Mouse (Mus musculus) E14TG2a.4 (cell line): ENCODE results near the gene Actr3b.
A peak's percentile ranks its signal among the peaks of the same experiment; 100 is the strongest.

Source experiments
- H3K27me3 ChIP-seq: 2 replicates; pipeline ENCODE4 v1.6.1; 2014; ENCODE audit warnings: low read length, control low read depth; ENCODE audit not compliant: insufficient read depth
- H3K36me3 ChIP-seq: 2 replicates; pipeline ENCODE4 v1.6.1; 2014; ENCODE audit warnings: low read length, control low read depth; ENCODE audit not compliant: insufficient read depth
- H3K4me1 ChIP-seq: replicated peaks from 2 replicates; pipeline ENCODE4 v1.6.1; 2014; ENCODE audit warnings: low read depth, low read length, control low read depth
- H3K4me3 ChIP-seq: replicated peaks from 2 replicates; pipeline ENCODE4 v1.5.1; 2014; ENCODE audit warnings: mild to moderate bottlenecking, low read length
- H3K9me3 ChIP-seq: 2 replicates; pipeline ENCODE4 v1.6.1; 2014; ENCODE audit warnings: low read length, control low read depth
- CTCF ChIP-seq: conservative IDR thresholded peaks from 2 replicates; pipeline ENCODE4 v1.5.1; 2014; ENCODE audit warnings: low read length
- NANOG ChIP-seq: IDR thresholded peaks from 2 replicates; pipeline ENCODE4 v1.6.1; 2014; ENCODE audit warnings: borderline replicate concordance, low read length, mixed read lengths
- POU5F1 ChIP-seq: IDR thresholded peaks from 2 replicates; pipeline ENCODE4 v1.6.1; 2014; ENCODE audit warnings: low read length, borderline replicate concordance

Actr3b gene

GRCm38 (mm10) chr5:25761850-25762249 lies 2.1 kb downstream of the Actr3b start:
- no peaks in the 10 kb centered on the region for H3K9me3 ChIP-seq
- TF ChIP-seq CTCF (no peak), NANOG (no peak), POU5F1 (no peak)

DNA sequence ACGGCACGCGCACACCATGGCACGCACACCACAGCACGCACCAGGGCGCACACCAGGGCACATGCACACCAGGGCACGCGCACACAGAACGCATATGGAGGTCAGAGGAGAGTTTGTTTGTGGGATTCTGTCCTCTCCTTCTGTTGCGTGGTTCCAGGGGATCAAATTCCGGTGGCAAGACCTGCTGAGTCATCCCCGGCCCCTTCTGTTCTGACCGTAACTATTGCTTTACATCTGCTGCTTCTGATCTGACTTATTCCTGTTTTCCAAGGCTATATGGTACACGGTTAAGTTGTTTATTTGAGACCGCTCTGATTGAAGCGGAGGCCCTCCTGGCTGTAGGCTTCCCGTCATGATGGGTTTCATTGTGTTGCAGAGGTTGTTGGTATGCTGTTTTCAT lies 9.2 kb downstream of the Actr3b start:
- Histone ChIP-seq H3K4me3 (peak overlapping the region; percentile 68), H3K4me1 (peaks cover 17% of the 10 kb centered on the region; the same call in 1 of the 2 replicates), H3K36me3 (no peaks in the 10 kb centered on the region), H3K9me3 (no peaks in the 10 kb centered on the region), H3K27me3 (no peaks in the 10 kb centered on the region)
- TF ChIP-seq NANOG (no peak), POU5F1 (no peak), CTCF (no peak)

More at GRCm38 (mm10) chr5:25761850-25762249, 2.1 kb downstream of the Actr3b start:
- Histone ChIP-seq H3K4me3 (no peak overlapping the region), H3K27me3 (peaks cover 4% of the 10 kb centered on the region; the same call in 1 of the 2 replicates), H3K36me3 (no peaks in the 10 kb centered on the region), H3K4me1 (peaks cover 33% of the 10 kb centered on the region)

DNA sequence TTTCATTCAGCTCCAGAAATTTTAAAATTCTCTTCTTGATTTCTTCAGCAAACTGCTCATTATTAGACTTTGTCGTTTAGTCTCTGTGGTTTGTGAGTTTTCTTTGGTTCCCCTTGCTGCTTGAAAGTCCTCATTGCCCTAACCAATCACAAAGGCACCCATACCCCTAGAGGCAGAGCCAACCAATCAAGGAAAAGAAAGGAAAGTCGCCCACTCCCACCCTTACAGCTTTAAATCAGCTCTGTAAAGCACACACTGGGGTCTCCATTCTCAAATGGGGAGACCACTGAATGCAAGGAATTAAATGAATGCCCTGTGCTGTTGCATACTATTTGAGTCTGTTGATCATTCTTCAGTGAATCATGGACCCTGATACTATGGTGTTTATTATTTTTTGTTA lies 9.6 kb downstream of the Actr3b start:
- Histone ChIP-seq H3K4me3 (peak overlapping the region; percentile 68), H3K36me3 (no peaks in the 10 kb centered on the region), H3K27me3 (no peaks in the 10 kb centered on the region), H3K9me3 (no peaks in the 10 kb centered on the region), H3K4me1 (peaks cover 17% of the 10 kb centered on the region; the same call in 1 of the 2 replicates)
- TF ChIP-seq CTCF (no peak), NANOG (no peak), POU5F1 (no peak)

DNA sequence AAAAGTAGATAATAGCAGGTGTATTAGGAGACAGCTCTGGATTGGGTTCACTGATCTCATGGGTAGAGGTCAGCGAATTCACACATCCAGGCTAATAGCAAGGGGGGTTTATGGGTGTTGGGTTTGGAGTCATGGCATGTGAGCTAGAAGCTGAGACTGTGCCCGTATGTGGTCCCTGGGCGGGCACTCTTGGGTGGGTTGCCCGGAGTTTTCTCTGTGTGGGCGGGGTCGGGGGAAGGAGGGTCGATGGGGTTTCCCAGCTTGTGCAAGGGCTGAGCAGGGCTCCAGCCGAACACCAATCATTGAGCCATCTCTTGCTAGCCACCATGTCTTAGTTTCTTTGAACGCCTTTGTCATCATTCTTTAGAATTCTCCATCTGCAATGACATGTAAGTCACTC lies 12.7 kb downstream of the Actr3b start:
- peaks cover 20% of the 10 kb centered on the region for H3K4me1 ChIP-seq
- peaks cover 3% of the 10 kb centered on the region; the same call in 1 of the 2 replicates for H3K9me3 ChIP-seq
- no peak overlapping the region for H3K4me3 ChIP-seq
- peaks cover 9% of the 10 kb centered on the region; the same call in 1 of the 2 replicates for H3K36me3 ChIP-seq
- TF ChIP-seq POU5F1 (no peak), NANOG (no peak), CTCF (no peak)
- H3K27me3 ChIP-seq: no peaks in the 10 kb centered on the region

- H3K27me3 ChIP-seq: no peaks in the 10 kb centered on the region
- peaks cover 11% of the 10 kb centered on the region for H3K4me1 ChIP-seq
- no peak overlapping the region for H3K4me3 ChIP-seq
- H3K9me3 ChIP-seq: peaks cover 3% of the 10 kb centered on the region; the same call in 1 of the 2 replicates
- peaks cover 11% of the 10 kb centered on the region; the same call in 1 of the 2 replicates for H3K36me3 ChIP-seq
- TF ChIP-seq POU5F1: no peak
- no peak for TF ChIP-seq CTCF
- TF ChIP-seq NANOG: no peak
Observed at GRCm38 (mm10) chr5:25773921-25774790, 14.4 kb downstream of the Actr3b start.

GRCm38 (mm10) chr5:25791570-25791969 lies 31.8 kb downstream of the Actr3b start:
- H3K27me3 ChIP-seq: no peaks in the 10 kb centered on the region
- no peaks in the 10 kb centered on the region for H3K36me3 ChIP-seq
- no peak overlapping the region for H3K4me3 ChIP-seq
- H3K9me3 ChIP-seq: no peaks in the 10 kb centered on the region
- H3K4me1 ChIP-seq: no peaks in the 10 kb centered on the region
- TF ChIP-seq CTCF (no peak), POU5F1 (no peak), NANOG (no peak)

- TF ChIP-seq CTCF (no peak), NANOG (no peak), POU5F1 (no peak)
- Histone ChIP-seq H3K27me3 (no peaks in the 10 kb centered on the region), H3K4me3 (no peak overlapping the region), H3K9me3 (no peaks in the 10 kb centered on the region), H3K36me3 (no peaks in the 10 kb centered on the region), H3K4me1 (no peaks in the 10 kb centered on the region)
Observed at GRCm38 (mm10) chr5:25797776-25798175, 38.0 kb downstream of the Actr3b start.

DNA sequence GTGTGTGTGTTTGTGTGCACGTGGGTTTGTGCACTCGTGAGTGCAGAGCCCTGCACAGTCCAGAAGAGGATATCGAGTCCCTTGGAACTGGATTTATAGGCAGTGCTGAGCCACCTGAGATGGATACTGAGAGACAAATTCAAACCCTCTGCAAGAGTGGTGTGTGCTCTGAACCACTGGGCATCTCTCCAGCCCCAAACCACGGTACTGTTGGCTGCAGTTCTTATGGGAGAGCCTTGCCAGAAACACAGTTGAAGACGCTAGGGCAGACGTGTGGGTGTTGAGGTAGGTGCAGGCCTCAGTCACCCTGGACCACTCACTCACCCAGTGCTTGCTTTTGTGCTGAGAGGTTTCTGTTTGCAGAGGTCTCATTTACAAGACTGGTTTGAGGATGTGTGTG lies 41.1 kb downstream of the Actr3b start:
- no peaks in the 10 kb centered on the region for H3K27me3 ChIP-seq
- H3K4me1 ChIP-seq: no peaks in the 10 kb centered on the region
- H3K36me3 ChIP-seq: no peaks in the 10 kb centered on the region
- no peak for TF ChIP-seq POU5F1
- no peak for TF ChIP-seq NANOG
- no peak for TF ChIP-seq CTCF
- H3K4me3 ChIP-seq: no peak overlapping the region
- no peaks in the 10 kb centered on the region for H3K9me3 ChIP-seq

GRCm38 (mm10) chr5:25801744-25802143 lies 41.9 kb downstream of the Actr3b start:
- Histone ChIP-seq H3K9me3 (no peaks in the 10 kb centered on the region), H3K36me3 (no peaks in the 10 kb centered on the region), H3K4me1 (no peaks in the 10 kb centered on the region), H3K27me3 (no peaks in the 10 kb centered on the region), H3K4me3 (no peak overlapping the region)
- TF ChIP-seq CTCF (no peak), NANOG (no peak), POU5F1 (no peak)
